Mouse (Mus musculus) left cerebral cortex, adult 2 months (tissue): ENCODE measurements around the gene Amd1. TPM values are rescaled to one million over a fixed set of nuclear protein-coding genes. Genes with fewer than 3 reads are reported as not detected.

Experiments
- DNase-seq, 2 experiments: peaks; one replicate each; pipeline ENCODE4 v3.0.0; 2021 to 2022; ENCODE audit warnings: low spot score in 2 of 2, mixed read lengths in 1 of 2; ENCODE audit errors: extremely low spot score in 1 of 2
- H3K27ac ChIP-seq: fragments of 200-600 bp; 2 replicates; pipeline ENCODE4 v1.8.1; 2022
- H3K4me3 ChIP-seq: fragments of 200-600 bp; 2 replicates; pipeline ENCODE4 v1.8.1; 2022
- CTCF ChIP-seq: fragments of 200-600 bp; IDR thresholded peaks from 2 replicates; pipeline ENCODE4 v1.8.1; 2022; ENCODE audit warnings: antibody characterized with exemption, mild to moderate bottlenecking, moderate library complexity
- intact Hi-C: fragments of 180-260 bp; cut with DNase I; formaldehyde crosslinking; loops from one replicate; pipeline ENCODE4 v1.15.1; 2025
- total RNA-seq, 2 experiments: library from RNA; stranded (reverse); gene quantifications; 2 replicates each; pipeline ENCODE4 v1.2.3; 2021

Gene Amd1
- total RNA-seq, 2 experiments from 2014 or later = 85.7 to 86.1 TPM

DNA sequence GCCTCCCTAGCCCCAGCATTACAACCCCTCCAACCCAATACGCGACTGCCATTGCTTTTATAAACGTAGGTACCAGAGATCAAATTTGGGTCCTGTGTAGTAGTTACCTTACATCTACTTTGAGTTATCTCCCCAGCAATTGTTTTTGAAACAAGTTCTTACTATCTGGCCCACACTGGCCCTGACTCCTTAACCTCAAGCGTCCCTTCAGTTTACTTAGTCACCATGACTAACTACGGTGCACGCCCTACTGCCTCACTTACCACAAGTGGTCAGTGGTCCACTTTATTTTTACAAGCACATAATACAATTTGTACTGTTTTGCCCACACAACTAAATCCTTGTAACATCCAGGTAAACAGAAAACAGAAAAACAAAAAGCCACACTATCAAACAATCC is 9.3 kb downstream of the Amd1 start:
- Histone ChIP-seq H3K27ac (no peak overlapping the region), H3K4me3 (no peak overlapping the region)
- intact Hi-C loops = no loop called here
- no peak for TF ChIP-seq CTCF
- DNase-seq = no peak

DNA sequence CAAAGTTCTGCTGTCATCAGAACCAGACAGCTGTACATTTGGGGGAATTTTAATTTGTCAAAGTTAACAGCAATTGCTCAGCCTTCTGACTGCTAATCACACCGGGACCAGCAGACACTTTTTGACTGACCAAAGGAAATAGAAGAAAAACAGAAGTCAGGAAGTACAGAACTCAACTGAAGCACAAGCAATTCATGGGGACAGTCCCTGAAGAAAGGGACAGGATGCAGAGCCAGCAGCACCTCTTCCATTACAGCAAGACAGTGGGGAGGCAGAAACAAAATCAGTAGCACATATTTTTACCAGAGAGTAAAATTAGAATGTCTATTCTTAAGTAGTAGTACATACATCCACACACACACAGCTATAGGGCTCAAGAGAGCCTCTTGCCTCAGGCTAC is 15.2 kb downstream of the Amd1 start:
- no peak overlapping the region for H3K27ac ChIP-seq
- no peak overlapping the region for H3K4me3 ChIP-seq
- TF ChIP-seq CTCF = no peak
- intact Hi-C loops = no loop called here
- no peak for DNase-seq

DNA sequence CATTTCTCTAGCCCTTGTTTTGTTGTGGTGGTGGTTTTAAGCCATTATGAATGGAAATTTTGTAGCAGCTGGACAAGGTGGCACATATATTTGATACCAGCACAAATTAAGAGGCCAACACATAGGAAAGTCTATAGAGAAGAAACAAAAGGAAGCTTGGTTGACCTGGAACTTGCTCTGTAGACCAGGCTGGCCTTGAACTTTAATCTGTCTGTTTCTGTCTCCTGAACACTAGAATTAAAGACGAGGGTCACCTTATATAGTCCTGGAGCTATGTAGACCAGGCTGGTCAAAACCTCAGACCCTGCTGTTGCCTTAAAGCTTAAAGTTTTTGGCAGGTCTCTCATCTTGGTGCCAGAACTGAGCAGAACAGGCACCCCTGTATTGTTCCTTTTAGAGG is 16.4 kb downstream of the Amd1 start:
- no peak for TF ChIP-seq CTCF
- H3K4me3 ChIP-seq = no peak overlapping the region
- intact Hi-C loops = no loop called here
- no peak for DNase-seq
- no peak overlapping the region for H3K27ac ChIP-seq

DNA sequence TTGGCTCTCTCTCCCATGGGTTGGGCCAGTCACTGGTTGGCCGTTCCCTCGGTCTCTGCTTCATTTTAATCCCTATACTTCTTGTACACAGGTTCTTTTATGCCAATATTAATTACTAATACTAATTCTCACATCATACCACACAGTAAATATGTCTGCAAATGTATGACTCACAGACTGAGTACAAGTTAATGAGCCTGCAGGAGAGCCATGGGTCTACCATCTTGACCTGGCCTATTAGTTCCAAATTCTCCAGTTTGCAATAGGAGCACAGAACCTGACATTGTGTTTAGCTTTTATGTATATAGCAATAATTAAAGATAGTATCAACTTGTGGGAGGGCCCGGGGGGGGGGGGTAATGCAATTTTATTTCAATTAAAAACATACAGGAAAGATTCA is 17.0 kb downstream of the Amd1 start:
- H3K27ac ChIP-seq = no peak overlapping the region
- no peak for DNase-seq
- TF ChIP-seq CTCF = no peak
- intact Hi-C loops = no loop called here
- H3K4me3 ChIP-seq = no peak overlapping the region

- TF ChIP-seq CTCF = no peak
- DNase-seq = peak; percentile 18 to 31
- intact Hi-C loops = no loop called here
Observed at GRCm38 (mm10) chr10:40284179-40284831, 17.7 kb downstream of the Amd1 start.

DNA sequence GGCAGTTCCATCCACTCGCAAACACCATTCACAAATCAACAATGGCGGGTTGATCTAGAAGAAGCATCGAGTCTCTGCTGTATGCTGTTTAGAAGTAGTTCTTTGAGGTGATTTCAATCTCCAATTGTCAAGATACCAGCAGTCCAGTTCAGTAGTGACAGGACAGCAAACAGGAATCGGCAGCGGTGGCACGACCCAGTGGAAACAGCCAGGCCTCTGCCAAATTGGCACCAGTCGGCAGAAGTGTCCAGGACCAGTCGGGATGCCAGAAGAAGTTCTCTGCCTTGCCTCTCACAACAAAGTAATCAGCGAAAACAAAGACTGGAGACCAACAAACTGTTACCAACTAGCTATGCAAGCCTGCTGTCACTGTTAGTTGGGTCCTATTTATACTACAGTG is 18.4 kb downstream of the Amd1 start:
- no peak overlapping the region for H3K27ac ChIP-seq
- no peak for TF ChIP-seq CTCF
- intact Hi-C loops = no loop called here
- no peak for DNase-seq
- no peak overlapping the region for H3K4me3 ChIP-seq

More at GRCm38 (mm10) chr10:40284179-40284831, 17.7 kb downstream of the Amd1 start:
- no peak overlapping the region for H3K27ac ChIP-seq
- no peak overlapping the region for H3K4me3 ChIP-seq

GRCm38 (mm10) chr10:40281565-40281964 is 20.4 kb downstream of the Amd1 start:
- TF ChIP-seq CTCF = no peak
- intact Hi-C loops = no loop called here
- Histone ChIP-seq H3K27ac (no peak overlapping the region), H3K4me3 (no peak overlapping the region)
- DNase-seq = no peak

DNA sequence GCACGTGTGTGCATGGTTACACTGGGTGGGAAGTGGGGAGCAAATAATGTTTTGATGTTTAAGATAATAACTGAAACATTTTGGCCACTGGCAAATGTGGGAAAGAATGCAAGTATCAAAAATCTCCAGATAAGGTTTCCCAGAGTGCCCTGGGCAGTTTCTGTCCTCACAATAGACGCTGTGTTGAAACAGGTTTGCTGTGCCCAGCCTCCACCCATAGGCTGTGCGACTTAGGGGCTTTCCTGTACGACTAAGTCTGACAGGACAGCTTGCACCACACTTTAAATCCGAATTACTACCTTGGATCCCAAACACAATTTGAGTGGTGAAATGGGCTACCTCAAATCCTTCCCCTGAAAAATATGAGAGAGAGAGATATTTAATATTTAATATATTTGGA is 23.7 kb downstream of the Amd1 start:
- intact Hi-C loops = no loop called here
- TF ChIP-seq CTCF = no peak
- DNase-seq = no peak
- no peak overlapping the region for H3K27ac ChIP-seq
- no peak overlapping the region for H3K4me3 ChIP-seq

DNA sequence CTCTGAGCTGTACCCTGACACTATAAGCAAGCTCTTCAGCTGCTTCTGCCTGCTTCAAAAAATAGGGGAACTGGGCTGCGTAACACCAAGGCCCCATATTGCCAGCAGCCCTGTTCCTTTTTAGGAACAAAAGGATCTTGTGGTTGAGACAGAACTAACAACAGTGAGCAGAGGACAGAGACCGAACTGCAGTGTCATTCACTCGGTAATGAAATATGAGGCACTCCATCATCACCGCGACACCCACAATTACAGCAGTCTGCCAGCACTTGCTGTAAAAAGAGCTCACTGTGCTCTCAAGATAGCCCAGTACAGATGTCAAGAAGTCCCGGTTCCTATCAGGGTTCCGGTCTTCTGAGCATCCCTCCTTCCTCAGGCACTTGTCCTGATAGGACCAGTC is 26.0 kb downstream of the Amd1 start:
- H3K4me3 ChIP-seq = no peak overlapping the region
- intact Hi-C loops = no loop called here
- TF ChIP-seq CTCF = no peak; the same call in 1 of the 2 replicates
- no peak for DNase-seq
- H3K27ac ChIP-seq = no peak overlapping the region

DNA sequence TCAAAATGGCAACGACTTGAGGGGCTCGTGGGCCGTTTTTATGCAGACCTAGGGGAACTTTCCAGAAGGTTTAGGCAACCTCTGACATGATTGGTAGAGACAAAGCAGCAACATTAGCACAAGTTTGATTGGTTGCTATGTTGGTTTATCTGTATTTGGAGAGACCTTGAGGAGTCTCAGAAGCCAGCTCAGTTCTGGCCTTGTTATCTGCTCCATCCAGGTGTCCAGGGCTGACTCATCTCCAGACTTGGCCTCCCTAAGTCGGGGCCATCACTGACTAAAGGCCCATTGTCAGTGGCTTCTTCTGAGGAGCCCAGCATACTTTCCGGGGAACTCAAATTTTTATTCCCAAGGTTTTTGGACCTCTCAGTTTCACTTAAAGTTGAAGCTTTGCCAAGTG is 28.0 kb downstream of the Amd1 start:
- no peak for TF ChIP-seq CTCF
- H3K27ac ChIP-seq = no peak overlapping the region
- no peak for DNase-seq
- intact Hi-C loops = no loop called here
- no peak overlapping the region for H3K4me3 ChIP-seq

DNA sequence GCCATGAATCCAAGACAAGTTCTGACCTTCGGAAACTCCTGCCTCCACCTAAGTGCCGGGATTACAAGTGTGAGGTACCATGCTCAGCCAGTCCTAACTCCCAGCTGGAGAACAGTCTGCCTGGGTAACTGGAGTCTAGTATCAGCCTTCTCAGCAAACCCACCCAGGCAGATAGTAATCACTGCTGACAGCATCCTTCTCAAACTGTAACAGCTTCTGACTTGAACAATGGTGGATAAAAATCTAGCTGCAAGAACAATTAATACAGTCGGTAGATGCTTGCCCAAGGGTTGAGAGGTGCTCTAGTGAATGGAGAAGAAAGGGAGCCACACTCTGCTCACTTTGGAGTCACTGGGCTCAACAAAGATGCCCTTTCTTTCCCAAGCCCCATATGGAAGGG is 30.8 kb downstream of the Amd1 start:
- intact Hi-C loops = no loop called here
- Histone ChIP-seq H3K27ac (no peak overlapping the region), H3K4me3 (no peak overlapping the region)
- no peak for TF ChIP-seq CTCF
- no peak for DNase-seq

- Histone ChIP-seq H3K4me3 (no peak overlapping the region), H3K27ac (no peak overlapping the region)
- intact Hi-C loops = no loop called here
- DNase-seq = no peak
- TF ChIP-seq CTCF = no peak; the same call in 1 of the 2 replicates
Observed at GRCm38 (mm10) chr10:40264920-40265319, 37.1 kb downstream of the Amd1 start.

DNA sequence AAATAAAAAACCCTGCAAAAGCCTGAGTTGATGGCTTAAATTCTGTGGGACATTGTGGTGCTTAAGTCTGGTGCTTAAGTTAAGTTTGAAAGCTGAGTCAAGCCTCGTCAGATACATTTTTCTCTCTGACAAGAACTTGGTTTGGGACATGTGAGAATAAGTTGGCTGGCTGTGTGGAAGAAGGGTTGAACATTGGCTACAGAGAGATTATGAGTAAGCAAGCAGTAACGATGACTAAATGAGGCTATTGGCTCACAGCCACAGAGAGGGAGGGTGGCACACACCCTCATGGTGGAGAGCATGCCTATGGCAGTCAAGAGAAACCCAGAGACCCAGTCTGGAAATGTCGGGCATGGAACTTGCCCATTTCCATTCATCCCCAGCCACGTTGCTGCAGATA is 38.3 kb downstream of the Amd1 start:
- Histone ChIP-seq H3K27ac (no peak overlapping the region), H3K4me3 (no peak overlapping the region)
- DNase-seq = no peak
- intact Hi-C loops = no loop called here
- TF ChIP-seq CTCF = no peak
